Mouse (Mus musculus) hindbrain, embryonic 12.5 days (tissue): ENCODE measurements around the gene Sema3a. TPM values are rescaled to one million over a fixed set of nuclear protein-coding genes. Genes with fewer than 3 reads are reported as not detected.

Experiments
- ATAC-seq: fragments of 200-750 bp; cut with Nextera tagmentation; 2 replicates; pipeline ENCODE4 v1.8.0; 2017; ENCODE audit warnings: moderate TSS enrichment; ENCODE audit not compliant: low FRiP score
- H3K27ac ChIP-seq: fragments of 300-500 bp; sonication (generic); 2 replicates; pipeline ENCODE4 v1.5.1; 2016; ENCODE audit warnings: mild to moderate bottlenecking
- H3K27me3 ChIP-seq: fragments of 300-500 bp; sonication (generic); 2 replicates; pipeline ENCODE4 v1.6.1; 2016; ENCODE audit warnings: mild to moderate bottlenecking
- H3K36me3 ChIP-seq: fragments of 300-500 bp; sonication (generic); 2 replicates; pipeline ENCODE4 v1.6.1; 2016; ENCODE audit warnings: mild to moderate bottlenecking
- H3K4me1 ChIP-seq: fragments of 300-500 bp; sonication (generic); 2 replicates; pipeline ENCODE4 v1.6.1; 2016
- H3K4me2 ChIP-seq: fragments of 300-500 bp; sonication (generic); replicated peaks from 2 replicates; pipeline ENCODE4 v1.6.1; 2016; ENCODE audit warnings: mild to moderate bottlenecking
- H3K4me3 ChIP-seq: fragments of 300-500 bp; sonication (generic); 2 replicates; pipeline ENCODE4 v1.5.1; 2016; ENCODE audit warnings: mild to moderate bottlenecking
- H3K9ac ChIP-seq: fragments of 300-500 bp; sonication (generic); 2 replicates; pipeline ENCODE4 v1.6.1; 2016; ENCODE audit warnings: mild to moderate bottlenecking, moderate library complexity
- H3K9me3 ChIP-seq: fragments of 300-500 bp; sonication (generic); replicated peaks from 2 replicates; pipeline ENCODE4 v1.6.1; 2016; ENCODE audit warnings: mild to moderate bottlenecking
- WGBS: fragments of 180-500 bp; shearing (Covaris S2); methylation state at CpG from one replicate; pipeline ENCODE4 v1.1.7; 2016; 5-methylcytosine and 5-hydroxymethylcytosine counted together
- polyA plus RNA-seq: library from polyadenylated mRNA; unstranded; fragments of >200 nt; fragmentation: Nextera tagmentation; extraction: Ambion mirVana; gene quantifications from 2 replicates; pipeline ENCODE4 v1.2.1, GENCODE M21; 2016

Sema3a gene
- polyA plus RNA-seq, 1 experiment from 2014 or later: 30.9 TPM

DNA sequence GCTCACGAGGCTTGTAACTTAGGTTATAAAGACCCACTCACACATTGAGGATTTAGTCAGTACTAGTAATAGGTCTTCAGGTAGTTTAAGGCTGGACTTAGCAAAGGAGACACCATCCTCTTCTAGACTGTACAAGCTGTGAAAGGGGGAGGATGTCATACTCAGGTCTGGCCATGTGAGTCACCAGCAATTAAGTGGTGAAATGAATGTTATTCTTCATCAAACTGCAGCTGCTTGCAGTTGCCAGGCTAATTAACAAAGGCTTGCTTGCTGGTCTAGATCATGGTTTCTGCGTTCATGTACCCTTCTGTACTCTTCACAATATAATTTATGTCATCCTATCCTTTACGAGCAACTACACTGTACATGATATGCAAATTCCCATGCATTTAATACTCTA, 264.8 kb downstream of the Sema3a start:
- no peaks in the 10 kb centered on the region for H3K27me3 ChIP-seq

DNA sequence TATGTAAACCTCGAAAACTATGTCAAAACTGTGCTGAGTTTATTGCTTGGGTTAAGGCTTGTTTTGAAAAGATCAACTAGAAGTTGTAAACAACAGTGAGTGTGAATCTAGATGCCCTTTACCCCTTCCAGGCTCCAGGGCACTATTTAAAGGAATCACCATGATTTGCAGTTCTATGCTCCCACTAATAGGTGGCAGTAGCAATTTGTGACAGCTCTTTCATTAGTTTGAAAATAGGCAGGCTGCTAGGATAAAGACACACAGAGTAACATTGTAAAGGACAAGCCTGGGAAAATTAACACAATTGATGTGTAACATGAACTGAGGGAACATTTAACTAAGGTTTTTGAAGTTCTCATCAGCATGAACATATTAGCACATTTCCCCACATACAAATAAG, 280.2 kb downstream of the Sema3a start:
- H3K4me3 ChIP-seq: no peak overlapping the region

More for the DNA sequence above, 264.8 kb downstream of the Sema3a start:
- WGBS: 88% methylated on average over 3 of the region's 3 CpGs
- no peaks in the 10 kb centered on the region for H3K36me3 ChIP-seq
- ATAC-seq: no peak
- H3K9ac ChIP-seq: no peak overlapping the region
- no peaks in the 10 kb centered on the region for H3K9me3 ChIP-seq
- H3K4me3 ChIP-seq: no peak overlapping the region
- no peak overlapping the region for H3K27ac ChIP-seq
- 0 out of 2 replicates have a peak, but pooled peaks cover 2% of the 10 kb centered on the region for H3K4me1 ChIP-seq
- H3K4me2 ChIP-seq: no peak overlapping the region

DNA sequence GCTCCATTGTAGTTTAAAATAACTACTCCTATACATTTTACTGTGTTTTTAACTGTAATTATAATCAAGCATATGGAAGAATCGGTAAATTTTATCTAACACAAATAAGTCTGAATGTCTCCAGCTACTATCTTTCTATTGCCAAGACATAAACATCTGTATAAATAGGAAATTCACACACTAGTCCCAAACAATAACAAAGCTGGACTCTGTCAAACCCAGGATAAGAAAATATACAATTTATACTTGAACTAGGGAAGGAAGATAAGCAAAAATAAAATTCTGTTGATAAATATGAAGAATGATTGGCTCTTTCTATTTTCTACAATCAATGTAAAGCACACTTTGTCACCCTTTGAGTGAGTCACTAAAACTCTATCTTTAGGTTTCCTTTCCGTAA, 280.9 kb downstream of the Sema3a start:
- no peaks in the 10 kb centered on the region for H3K36me3 ChIP-seq
- H3K27me3 ChIP-seq: no peaks in the 10 kb centered on the region
- no peak for ATAC-seq
- H3K4me2 ChIP-seq: no peak overlapping the region
- H3K9ac ChIP-seq: no peak overlapping the region
- H3K4me1 ChIP-seq: no peaks in the 10 kb centered on the region
- no peaks in the 10 kb centered on the region for H3K9me3 ChIP-seq
- H3K27ac ChIP-seq: no peak overlapping the region
- WGBS: 90% methylated on average over 2 of the region's 2 CpGs
- H3K4me3 ChIP-seq: no peak overlapping the region

More for the DNA sequence above, 280.2 kb downstream of the Sema3a start:
- Histone ChIP-seq H3K36me3 (no peaks in the 10 kb centered on the region), H3K9me3 (no peaks in the 10 kb centered on the region), H3K9ac (no peak overlapping the region), H3K27me3 (no peaks in the 10 kb centered on the region), H3K4me1 (no peaks in the 10 kb centered on the region), H3K4me2 (no peak overlapping the region), H3K27ac (no peak overlapping the region)
- no peak for ATAC-seq
- WGBS: 34% methylated on average over 1 of the region's 1 CpGs

DNA sequence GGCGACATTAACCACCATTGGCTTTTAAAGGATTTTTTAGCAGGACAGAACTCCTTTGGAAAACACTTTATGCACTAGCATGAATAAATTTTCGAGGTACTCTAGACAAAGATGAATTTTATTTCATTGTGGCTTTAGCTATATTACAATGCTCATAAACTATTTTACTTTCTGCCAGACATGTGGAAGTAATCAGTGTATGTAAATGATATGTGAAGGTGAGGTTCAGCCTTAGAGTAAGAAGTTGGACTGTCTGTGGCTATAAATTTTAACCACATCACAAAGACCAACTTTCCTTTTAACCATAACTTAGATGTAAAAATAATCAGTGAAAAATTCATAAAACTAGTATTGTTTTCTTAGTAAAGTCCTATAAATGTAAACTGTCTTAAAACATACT, 286.7 kb downstream of the Sema3a start:
- Histone ChIP-seq H3K9ac (no peak overlapping the region), H3K4me3 (no peak overlapping the region), H3K27ac (no peak overlapping the region), H3K4me1 (no peaks in the 10 kb centered on the region), H3K9me3 (no peaks in the 10 kb centered on the region), H3K4me2 (no peak overlapping the region), H3K27me3 (no peaks in the 10 kb centered on the region), H3K36me3 (no peaks in the 10 kb centered on the region)
- no peak for ATAC-seq
- WGBS: 82% methylated on average over 2 of the region's 2 CpGs

DNA sequence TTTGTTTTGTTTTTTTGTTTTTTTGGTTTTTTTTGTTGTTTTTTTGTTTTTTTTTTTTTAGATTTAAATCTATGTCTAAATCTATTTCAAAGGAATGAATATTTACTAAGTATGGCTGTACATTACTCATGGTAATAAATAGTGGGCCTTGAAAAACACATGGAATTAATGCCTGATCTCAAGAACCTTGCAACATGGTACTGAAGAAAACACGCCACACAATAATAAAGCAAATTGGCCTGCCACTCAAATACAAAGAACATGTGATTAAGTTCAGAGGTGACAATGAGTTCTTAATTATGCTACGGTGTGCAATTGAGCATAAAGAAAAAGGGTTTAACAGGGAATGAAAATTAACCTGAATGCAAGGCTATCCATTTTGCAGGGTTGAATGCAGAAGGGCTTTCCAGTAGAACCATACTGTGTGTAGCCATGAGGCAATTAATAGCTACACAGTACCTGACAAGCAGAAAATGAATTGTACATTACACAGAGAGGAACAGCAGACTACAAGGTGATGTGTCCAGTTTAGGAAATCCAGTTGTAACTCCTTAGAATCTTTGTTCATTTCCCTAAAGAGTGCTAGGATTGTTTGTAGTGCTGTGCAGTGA, 288.8 kb downstream of the Sema3a start:
- Histone ChIP-seq H3K4me2 (no peak overlapping the region), H3K36me3 (no peaks in the 10 kb centered on the region), H3K9me3 (no peaks in the 10 kb centered on the region), H3K4me1 (no peaks in the 10 kb centered on the region), H3K27me3 (no peaks in the 10 kb centered on the region), H3K4me3 (no peak overlapping the region), H3K27ac (no peak overlapping the region), H3K9ac (no peak overlapping the region)
- peak; percentile 77 for ATAC-seq
- WGBS: 38% methylated on average over 2 of the region's 2 CpGs

DNA sequence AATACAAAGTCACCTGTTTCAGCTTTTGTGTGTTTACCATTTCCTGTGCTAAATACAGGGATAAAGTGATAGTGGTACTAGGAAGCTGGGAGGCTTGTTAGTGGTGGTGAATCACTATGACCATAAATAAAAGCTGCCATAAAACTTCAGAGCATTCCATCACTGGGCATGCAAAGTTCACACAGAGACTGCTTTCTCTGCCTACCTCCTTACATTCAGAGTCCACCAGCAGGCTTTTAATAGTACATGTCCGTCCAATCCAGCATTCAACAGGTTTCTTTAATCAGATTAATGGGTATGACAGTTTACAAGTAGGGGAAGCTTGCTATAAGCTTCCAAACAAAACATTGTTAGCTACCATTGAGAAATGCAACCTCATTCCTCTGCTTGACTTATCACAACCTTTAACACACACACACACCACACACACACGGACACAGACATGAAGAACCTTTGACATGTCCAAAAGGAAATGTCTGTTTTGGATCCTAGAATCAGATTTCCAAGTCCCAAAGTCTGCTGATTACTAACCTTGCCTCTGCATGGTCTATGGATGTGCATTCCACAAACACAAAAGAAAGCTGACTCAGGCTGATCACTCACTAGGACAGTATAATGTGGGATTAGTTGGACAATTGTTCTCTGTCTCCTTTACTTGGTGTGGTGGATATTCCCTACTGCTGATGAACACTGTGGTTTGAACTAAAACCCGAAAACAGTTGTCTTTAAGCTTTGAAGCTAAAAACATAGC, 291.9 kb downstream of the Sema3a start:
- ATAC-seq: no peak
- Histone ChIP-seq H3K4me2 (no peak overlapping the region), H3K9me3 (no peaks in the 10 kb centered on the region), H3K9ac (no peak overlapping the region), H3K36me3 (no peaks in the 10 kb centered on the region), H3K27me3 (no peaks in the 10 kb centered on the region), H3K4me3 (no peak overlapping the region), H3K27ac (no peak overlapping the region), H3K4me1 (no peaks in the 10 kb centered on the region)
- 73% methylated on average over 3 of the region's 3 CpGs for WGBS

DNA sequence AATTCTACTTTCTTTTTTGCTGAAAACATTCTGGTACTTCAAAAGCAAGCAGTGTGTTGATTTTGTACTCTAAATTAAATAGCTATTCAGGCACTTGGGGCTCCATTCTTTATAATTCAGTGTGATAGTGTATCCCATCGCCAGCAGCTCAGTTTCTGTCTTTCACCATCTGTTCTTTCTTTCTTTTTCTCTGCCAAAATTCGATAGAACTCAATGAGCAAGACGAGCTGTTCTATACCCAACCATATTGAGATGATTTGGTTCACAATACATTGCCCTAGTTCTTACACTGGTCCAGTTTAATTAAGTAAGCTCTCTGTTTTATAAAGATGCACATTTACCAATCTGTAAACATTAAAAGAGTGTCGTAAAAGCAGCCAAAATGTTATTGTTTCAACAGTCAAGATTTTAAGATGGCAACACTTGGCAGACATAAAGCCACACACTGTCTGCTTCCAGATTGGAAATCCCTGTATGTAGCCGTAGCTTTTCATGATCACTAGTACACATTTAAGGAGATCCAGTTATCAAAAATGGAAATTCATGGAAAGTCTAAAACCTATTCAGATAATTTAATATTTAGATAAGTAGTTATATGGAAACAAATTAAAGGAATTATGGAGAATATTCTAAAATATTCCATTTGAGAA, 296.2 kb downstream of the Sema3a start:
- 68% methylated on average over 5 of the region's 5 CpGs for WGBS
- Histone ChIP-seq H3K9me3 (no peaks in the 10 kb centered on the region), H3K4me3 (no peak overlapping the region), H3K36me3 (no peaks in the 10 kb centered on the region), H3K4me1 (no peaks in the 10 kb centered on the region), H3K9ac (no peak overlapping the region), H3K4me2 (no peak overlapping the region), H3K27me3 (no peaks in the 10 kb centered on the region), H3K27ac (no peak overlapping the region)
- ATAC-seq: no peak

DNA sequence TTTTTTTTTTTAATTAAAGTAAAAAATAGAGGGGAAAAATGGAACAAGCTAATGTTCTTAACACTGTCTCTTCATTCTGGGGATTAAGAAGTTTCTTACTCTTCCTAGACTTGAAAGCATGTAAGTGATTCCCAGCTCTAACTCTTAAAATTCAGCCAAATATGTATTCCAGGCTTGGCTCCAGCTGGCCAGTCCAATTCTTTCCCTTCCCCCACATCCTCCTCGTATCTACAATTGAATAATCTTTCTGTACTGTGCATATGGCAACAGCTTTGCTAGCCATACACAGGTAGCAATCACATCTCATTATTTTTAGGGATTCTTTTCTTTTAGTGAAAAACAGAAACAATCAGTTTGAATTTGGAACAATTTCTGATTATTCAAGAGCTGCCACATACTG, 303.5 kb downstream of the Sema3a start:
- Histone ChIP-seq H3K4me2 (no peak overlapping the region), H3K27me3 (no peaks in the 10 kb centered on the region), H3K27ac (no peak overlapping the region), H3K9ac (no peak overlapping the region), H3K36me3 (no peaks in the 10 kb centered on the region), H3K4me3 (no peak overlapping the region), H3K9me3 (no peaks in the 10 kb centered on the region), H3K4me1 (no peaks in the 10 kb centered on the region)
- WGBS: 68% methylated on average over 1 of the region's 1 CpGs
- no peak for ATAC-seq

DNA sequence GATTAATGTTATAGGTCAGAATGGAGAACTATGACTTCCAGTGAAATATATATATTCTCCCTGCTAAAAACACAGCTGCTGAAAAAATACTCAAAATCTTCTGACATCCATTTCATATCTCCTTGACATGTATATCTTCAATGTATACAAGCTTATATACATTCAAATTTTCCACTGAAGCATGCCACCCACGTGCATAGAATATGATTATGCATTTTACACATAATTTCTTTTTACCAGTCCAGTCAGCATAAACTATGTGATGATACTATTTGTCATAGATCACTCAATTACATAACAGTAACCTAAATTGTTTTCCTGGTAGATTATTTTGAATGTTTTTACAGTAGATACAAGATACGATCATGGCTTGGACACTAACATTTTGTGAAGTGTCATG, 306.6 kb downstream of the Sema3a start:
- Histone ChIP-seq H3K4me1 (no peaks in the 10 kb centered on the region), H3K9ac (no peak overlapping the region), H3K9me3 (no peaks in the 10 kb centered on the region), H3K27ac (no peak overlapping the region), H3K36me3 (no peaks in the 10 kb centered on the region), H3K27me3 (no peaks in the 10 kb centered on the region), H3K4me3 (no peak overlapping the region), H3K4me2 (no peak overlapping the region)
- 87% methylated on average over 2 of the region's 2 CpGs for whole genome bisulfite sequencing
- ATAC-seq: no peak

DNA sequence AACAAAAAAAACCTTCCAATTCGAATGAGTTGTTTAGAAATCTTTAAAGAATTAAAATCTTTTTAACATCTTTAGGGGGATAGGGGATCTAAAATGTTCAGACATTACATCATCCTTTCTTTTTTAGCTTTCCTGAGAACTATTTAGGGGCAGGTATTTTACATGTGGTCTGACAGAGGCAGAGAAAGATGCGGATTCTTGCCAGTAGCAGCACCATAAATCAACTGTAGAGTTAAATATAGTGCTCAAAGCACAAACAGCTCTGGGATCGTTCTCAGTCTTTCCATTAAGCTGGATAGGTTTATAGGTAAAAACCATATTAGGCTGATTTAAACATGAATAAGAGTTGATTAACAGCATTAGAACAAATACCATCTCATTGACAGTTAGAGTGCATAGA, 307.4 kb downstream of the Sema3a start:
- H3K36me3 ChIP-seq: no peaks in the 10 kb centered on the region
- H3K27ac ChIP-seq: no peak overlapping the region
- H3K27me3 ChIP-seq: no peaks in the 10 kb centered on the region
- WGBS: 75% methylated on average over 3 of the region's 3 CpGs
- ATAC-seq: no peak
- no peak overlapping the region for H3K4me2 ChIP-seq
- H3K9ac ChIP-seq: no peak overlapping the region
- no peaks in the 10 kb centered on the region for H3K9me3 ChIP-seq
- H3K4me3 ChIP-seq: no peak overlapping the region
- H3K4me1 ChIP-seq: no peaks in the 10 kb centered on the region

DNA sequence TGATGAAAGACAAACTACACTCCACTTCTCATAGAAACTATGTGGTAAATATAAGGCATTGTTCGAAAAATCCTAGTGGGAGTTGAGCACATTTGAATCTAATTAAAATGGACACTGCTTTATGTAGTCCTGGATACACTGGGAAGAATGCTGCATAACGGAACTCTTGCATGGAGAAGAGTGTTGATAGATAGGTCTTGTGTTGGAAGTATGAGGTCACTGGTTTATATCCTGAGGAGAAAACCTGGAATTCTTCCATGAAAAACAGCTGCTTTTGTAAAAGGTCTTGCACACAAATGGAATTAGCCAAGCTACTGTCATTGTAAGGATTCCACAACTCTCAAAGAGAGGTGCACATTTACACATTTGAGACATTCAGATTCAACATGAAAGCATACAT, 308.1 kb downstream of the Sema3a start:
- Histone ChIP-seq H3K4me1 (no peaks in the 10 kb centered on the region), H3K9ac (no peak overlapping the region), H3K27ac (no peak overlapping the region), H3K4me3 (no peak overlapping the region), H3K36me3 (no peaks in the 10 kb centered on the region), H3K9me3 (no peaks in the 10 kb centered on the region), H3K4me2 (no peak overlapping the region), H3K27me3 (no peaks in the 10 kb centered on the region)
- ATAC-seq: no peak
- WGBS: 56% methylated on average over 2 of the region's 2 CpGs

DNA sequence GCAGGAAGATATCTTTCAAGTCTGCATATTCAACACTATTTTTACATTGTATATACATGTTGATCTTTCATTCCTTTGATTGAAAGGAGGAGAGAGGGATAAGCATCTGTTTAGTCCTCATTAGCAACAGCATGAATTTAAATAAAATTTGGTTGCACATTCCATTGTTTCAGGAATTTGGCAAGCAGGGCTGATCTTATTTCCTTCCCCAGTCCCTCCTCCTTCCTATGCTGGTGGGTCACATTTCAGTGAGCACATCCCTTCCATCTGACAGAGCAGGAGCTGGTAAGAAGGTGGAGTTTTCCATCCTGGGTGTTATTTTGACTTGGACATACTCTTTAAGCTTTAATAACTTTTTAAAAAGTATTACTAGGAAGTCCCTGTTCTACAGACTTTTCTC, 315.9 kb downstream of the Sema3a start:
- Histone ChIP-seq H3K4me1 (no peaks in the 10 kb centered on the region), H3K4me3 (no peak overlapping the region), H3K36me3 (no peaks in the 10 kb centered on the region), H3K4me2 (no peak overlapping the region), H3K9me3 (no peaks in the 10 kb centered on the region), H3K27me3 (no peaks in the 10 kb centered on the region), H3K9ac (no peak overlapping the region), H3K27ac (no peak overlapping the region)
- ATAC-seq: no peak
